Mouse (Mus musculus): Measurements from ENCODE around the gene Il34. TPM values are rescaled to one million over a fixed set of nuclear protein-coding genes. Genes with fewer than 3 reads are reported as not detected.

Il34 gene
- polyA plus RNA-seq, 1 experiment from 2014 or later, result 1.0 TPM

GRCm38 (mm10) chr8:110745162-110745561 lies 60.6 kb downstream of the Il34 start:
- Histone ChIP-seq H3K27me3 (replicated peaks) (no peaks in the 10 kb centered on the region), H3K9ac (no peak overlapping the region), H3K27ac (no peak overlapping the region), H3K4me3 (no peak overlapping the region), H3K9me3 (no peaks in the 10 kb centered on the region), H3K4me2 (replicated peaks) (no peak overlapping the region), H3K4me1 (no peaks in the 10 kb centered on the region), H3K36me3 (peaks cover 3% of the 10 kb centered on the region; the same call in 1 of the 2 replicates)
- no peak for ATAC-seq (ENCODE audit: low FRiP score, low read depth)
- WGBS, result 95% methylated on average over 10 of the region's 10 CpGs

GRCm38 (mm10) chr8:110742452-110742818 lies 63.3 kb downstream of the Il34 start:
- H3K4me2 ChIP-seq (replicated peaks), result no peak overlapping the region
- H3K9ac ChIP-seq, result no peak overlapping the region
- H3K27ac ChIP-seq, result no peak overlapping the region
- no peaks in the 10 kb centered on the region for H3K4me1 ChIP-seq
- H3K36me3 ChIP-seq, result peaks cover 30% of the 10 kb centered on the region
- ATAC-seq (ENCODE audit: low FRiP score, low read depth), result no peak
- no peaks in the 10 kb centered on the region for H3K27me3 ChIP-seq (replicated peaks)
- H3K9me3 ChIP-seq, result no peaks in the 10 kb centered on the region
- WGBS, result 90% methylated on average over 5 of the region's 5 CpGs
- H3K4me3 ChIP-seq, result no peak overlapping the region

GRCm38 (mm10) chr8:110741816-110742451 lies 63.8 kb downstream of the Il34 start:
- Histone ChIP-seq H3K9ac (no peak overlapping the region), H3K9me3 (no peaks in the 10 kb centered on the region), H3K27me3 (replicated peaks) (no peaks in the 10 kb centered on the region), H3K27ac (no peak overlapping the region), H3K4me2 (replicated peaks) (no peak overlapping the region), H3K36me3 (peaks cover 35% of the 10 kb centered on the region), H3K4me1 (no peaks in the 10 kb centered on the region), H3K4me3 (no peak overlapping the region)
- 81% methylated on average over 15 of the region's 15 CpGs for WGBS
- ATAC-seq (ENCODE audit: low FRiP score, low read depth), result no peak

GRCm38 (mm10) chr8:110740629-110741175 lies 65.0 kb downstream of the Il34 start:
- no peaks in the 10 kb centered on the region for H3K4me1 ChIP-seq
- no peak for ATAC-seq (ENCODE audit: low FRiP score, low read depth)
- no peak overlapping the region for H3K4me3 ChIP-seq

GRCm38 (mm10) chr8:110738591-110739195 lies 67.0 kb downstream of the Il34 start:
- H3K4me1 ChIP-seq, result no peaks in the 10 kb centered on the region
- H3K36me3 ChIP-seq, result peaks cover 58% of the 10 kb centered on the region
- H3K4me2 ChIP-seq (replicated peaks), result no peak overlapping the region
- no peaks in the 10 kb centered on the region for H3K9me3 ChIP-seq
- H3K27ac ChIP-seq, result no peak overlapping the region
- WGBS, result 93% methylated on average over 35 of the region's 35 CpGs
- no peak overlapping the region for H3K9ac ChIP-seq
- H3K27me3 ChIP-seq (replicated peaks), result no peaks in the 10 kb centered on the region
- H3K4me3 ChIP-seq, result no peak overlapping the region
- ATAC-seq (ENCODE audit: low FRiP score, low read depth), result no peak

More at GRCm38 (mm10) chr8:110740629-110741175, 65.0 kb downstream of the Il34 start:
- no peak overlapping the region for H3K9ac ChIP-seq
- no peak overlapping the region for H3K4me2 ChIP-seq (replicated peaks)
- H3K9me3 ChIP-seq, result no peaks in the 10 kb centered on the region
- H3K27ac ChIP-seq, result no peak overlapping the region
- WGBS, result 95% methylated on average over 5 of the region's 5 CpGs
- peaks cover 46% of the 10 kb centered on the region for H3K36me3 ChIP-seq
- H3K27me3 ChIP-seq (replicated peaks), result no peaks in the 10 kb centered on the region

GRCm38 (mm10) chr8:110733036-110733435 lies 72.7 kb downstream of the Il34 start:
- Histone ChIP-seq H3K4me1 (no peaks in the 10 kb centered on the region), H3K27ac (no peak overlapping the region), H3K27me3 (replicated peaks) (no peaks in the 10 kb centered on the region), H3K9ac (no peak overlapping the region), H3K9me3 (no peaks in the 10 kb centered on the region), H3K4me3 (no peak overlapping the region), H3K4me2 (replicated peaks) (no peak overlapping the region), H3K36me3 (peaks cover 88% of the 10 kb centered on the region)
- no peak for ATAC-seq (ENCODE audit: low FRiP score, low read depth)
- 88% methylated on average over 8 of the region's 8 CpGs for WGBS

- no peak overlapping the region for H3K4me3 ChIP-seq
- peaks cover 5% of the 10 kb centered on the region; the same call in 1 of the 2 replicates for H3K4me1 ChIP-seq
- H3K36me3 ChIP-seq, result peaks cover 84% of the 10 kb centered on the region
- no peak overlapping the region for H3K4me2 ChIP-seq (replicated peaks)
- no peaks in the 10 kb centered on the region for H3K9me3 ChIP-seq
- 90% methylated on average over 8 of the region's 8 CpGs for WGBS
- H3K9ac ChIP-seq, result no peak overlapping the region
- no peak overlapping the region for H3K27ac ChIP-seq
- no peaks in the 10 kb centered on the region for H3K27me3 ChIP-seq (replicated peaks)
- ATAC-seq (ENCODE audit: low FRiP score, low read depth), result no peak
These were observed 74.3 kb downstream of the Il34 start for GRCm38 (mm10) chr8:110731346-110731859.

- Histone ChIP-seq H3K27ac (no peak overlapping the region), H3K27me3 (replicated peaks) (no peaks in the 10 kb centered on the region), H3K9me3 (no peaks in the 10 kb centered on the region), H3K9ac (peak overlapping the region; percentile 33; the same call in 1 of the 2 replicates), H3K4me2 (replicated peaks) (peak overlapping the region; percentile 35; the same call in 1 of the 2 replicates), H3K4me3 (no peak overlapping the region), H3K4me1 (peaks cover 42% of the 10 kb centered on the region), H3K36me3 (peaks cover 57% of the 10 kb centered on the region)
- ATAC-seq (ENCODE audit: low FRiP score, low read depth), result peak; percentile 30
- WGBS, result 10% methylated on average over 18 of the region's 18 CpGs
These were observed 78.8 kb downstream of the Il34 start for GRCm38 (mm10) chr8:110726893-110727292.

GRCm38 (mm10) chr8:110725084-110725838 lies 80.5 kb downstream of the Il34 start:
- no peak overlapping the region for H3K27ac ChIP-seq
- no peaks in the 10 kb centered on the region for H3K27me3 ChIP-seq (replicated peaks)
- peaks cover 48% of the 10 kb centered on the region for H3K4me1 ChIP-seq
- ATAC-seq (ENCODE audit: low FRiP score, low read depth), result no peak
- H3K36me3 ChIP-seq, result peaks cover 42% of the 10 kb centered on the region
- no peak overlapping the region for H3K4me3 ChIP-seq
- H3K4me2 ChIP-seq (replicated peaks), result peak overlapping the region; percentile 83; the same call in 1 of the 2 replicates
- WGBS, result 55% methylated on average over 7 of the region's 7 CpGs
- no peaks in the 10 kb centered on the region for H3K9me3 ChIP-seq
- H3K9ac ChIP-seq, result 0 out of 2 replicates have a peak overlapping the region, but pooled peaks have one; percentile 8

GRCm38 (mm10) chr8:110724493-110724892 lies 81.2 kb downstream of the Il34 start:
- Histone ChIP-seq H3K4me1 (peaks cover 56% of the 10 kb centered on the region), H3K27me3 (replicated peaks) (no peaks in the 10 kb centered on the region), H3K4me2 (replicated peaks) (peak overlapping the region; percentile 83; the same call in 1 of the 2 replicates), H3K36me3 (peaks cover 34% of the 10 kb centered on the region), H3K27ac (no peak overlapping the region), H3K9ac (no peak overlapping the region), H3K9me3 (no peaks in the 10 kb centered on the region), H3K4me3 (no peak overlapping the region)
- WGBS, result 88% methylated on average over 3 of the region's 3 CpGs
- ATAC-seq (ENCODE audit: low FRiP score, low read depth), result no peak

GRCm38 (mm10) chr8:110722414-110723011 lies 83.2 kb downstream of the Il34 start:
- H3K27ac ChIP-seq, result no peak overlapping the region
- H3K4me1 ChIP-seq, result peaks cover 65% of the 10 kb centered on the region
- H3K36me3 ChIP-seq, result peaks cover 15% of the 10 kb centered on the region
- peak overlapping the region; percentile 83 for H3K4me2 ChIP-seq (replicated peaks)
- peak overlapping the region; percentile 75 for H3K4me3 ChIP-seq
- H3K9me3 ChIP-seq, result no peaks in the 10 kb centered on the region
- 51% methylated on average over 11 of the region's 11 CpGs for WGBS
- H3K27me3 ChIP-seq (replicated peaks), result no peaks in the 10 kb centered on the region
- ATAC-seq (ENCODE audit: low FRiP score, low read depth), result no peak
- peak overlapping the region; percentile 88 for H3K9ac ChIP-seq

Measured in neural tube, embryonic 12.5 days (tissue).